Mouse (Mus musculus): Measurements from ENCODE around the gene Nlk. TPM values are rescaled to one million over a fixed set of nuclear protein-coding genes. Genes with fewer than 3 reads are reported as not detected.
"Not testable (repeated sequence)": the region's sequence is repeated elsewhere in the genome, so short reads cannot be mapped to it uniquely, and the experiment has no call there.

Gene Nlk
- polyA plus RNA-seq, 1 experiment from 2014 or later = 25.3 TPM

DNA sequence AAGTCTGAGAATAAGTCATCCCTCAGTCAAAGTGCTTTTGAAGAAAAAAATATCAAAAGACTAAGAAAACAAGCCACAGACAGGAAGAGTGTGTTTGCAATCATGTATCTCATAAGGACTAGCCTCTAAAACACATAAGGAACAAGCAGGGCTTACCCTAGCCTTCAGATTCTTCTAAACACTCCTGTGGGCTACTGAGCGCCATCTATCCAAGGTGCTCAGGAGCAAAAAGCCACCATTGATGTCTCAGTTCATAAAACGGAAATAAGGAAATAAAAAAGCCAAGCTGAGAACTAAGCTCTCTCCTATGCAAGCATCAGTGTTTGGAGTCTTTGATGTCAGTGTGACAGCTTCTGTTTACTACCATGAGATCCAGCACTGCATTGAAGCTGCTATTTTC, 18.4 kb downstream of the Nlk start:
- H3K36me3 ChIP-seq = peaks cover 7% of the 10 kb centered on the region; the same call in 1 of the 2 replicates
- H3K27me3 ChIP-seq = no peaks in the 10 kb centered on the region
- no peak overlapping the region for H3K4me2 ChIP-seq (replicated peaks)
- H3K4me1 ChIP-seq = no peaks in the 10 kb centered on the region
- WGBS = 82% methylated on average over 2 of the region's 2 CpGs
- no peak for ATAC-seq (ENCODE audit: low FRiP score)
- no peaks in the 10 kb centered on the region for H3K9me3 ChIP-seq (replicated peaks)
- no peak overlapping the region for H3K4me3 ChIP-seq
- H3K27ac ChIP-seq = no peak overlapping the region
- no peak overlapping the region for H3K9ac ChIP-seq

DNA sequence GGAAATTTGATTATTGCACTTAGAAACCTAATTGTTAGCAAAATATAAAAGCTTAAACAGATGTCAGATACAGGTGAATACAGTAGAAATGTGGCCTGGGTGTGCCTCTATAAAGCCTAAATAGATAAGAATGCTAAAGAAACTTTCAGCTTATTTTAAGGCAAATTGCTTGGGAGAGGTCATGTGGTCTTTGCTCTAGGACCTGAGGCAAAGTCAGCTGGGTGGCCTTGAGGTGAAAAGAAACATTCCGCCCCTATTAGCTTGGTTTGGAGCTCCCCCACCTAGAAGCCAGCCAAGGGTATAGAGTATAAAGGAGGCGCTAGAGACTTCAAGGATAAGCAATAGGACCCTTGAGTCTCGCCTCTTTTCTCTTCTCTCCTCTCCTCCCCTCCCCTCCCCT, 28.5 kb downstream of the Nlk start:
- H3K27me3 ChIP-seq = no peaks in the 10 kb centered on the region
- H3K27ac ChIP-seq = no peak overlapping the region
- WGBS = 23% methylated on average over 3 of the region's 3 CpGs
- H3K4me3 ChIP-seq = no peak overlapping the region
- no peak overlapping the region for H3K9ac ChIP-seq
- no peaks in the 10 kb centered on the region for H3K9me3 ChIP-seq (replicated peaks)
- no peak overlapping the region for H3K4me2 ChIP-seq (replicated peaks)
- no peak for ATAC-seq (ENCODE audit: low FRiP score)
- H3K36me3 ChIP-seq = no peaks in the 10 kb centered on the region
- peaks cover 7% of the 10 kb centered on the region for H3K4me1 ChIP-seq

GRCm38 (mm10) chr11:78664853-78665252, 32.3 kb downstream of the Nlk start:
- no peak for ATAC-seq (ENCODE audit: low FRiP score)
- H3K4me2 ChIP-seq (replicated peaks) = no peak overlapping the region
- no peaks in the 10 kb centered on the region for H3K9me3 ChIP-seq (replicated peaks)
- H3K9ac ChIP-seq = no peak overlapping the region
- no peaks in the 10 kb centered on the region for H3K36me3 ChIP-seq
- 75% methylated on average over 2 of the region's 2 CpGs for WGBS
- H3K27ac ChIP-seq = no peak overlapping the region
- peaks cover 1% of the 10 kb centered on the region; the same call in 1 of the 2 replicates for H3K4me1 ChIP-seq
- no peak overlapping the region for H3K4me3 ChIP-seq
- H3K27me3 ChIP-seq = no peaks in the 10 kb centered on the region

DNA sequence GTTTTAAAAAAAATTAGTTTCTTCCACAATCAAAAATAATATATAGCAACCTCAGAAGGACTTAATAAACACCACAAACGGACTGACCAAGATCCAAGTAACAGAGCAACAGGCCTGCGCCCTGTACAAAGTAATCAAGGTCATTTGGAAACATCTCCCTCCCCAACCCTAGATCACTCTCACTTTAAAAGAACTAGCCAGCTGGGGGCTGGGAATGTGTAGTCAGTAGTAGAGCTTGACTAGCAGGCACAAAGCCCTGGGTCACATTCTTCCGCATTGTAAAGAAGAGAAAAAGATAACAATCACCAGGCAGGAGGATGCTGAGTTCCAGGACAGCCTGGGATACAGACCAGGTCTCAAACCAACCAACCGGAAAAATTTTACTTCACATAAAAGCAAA, 33.3 kb downstream of the Nlk start:
- no peaks in the 10 kb centered on the region for H3K4me1 ChIP-seq
- H3K27me3 ChIP-seq = no peaks in the 10 kb centered on the region
- no peaks in the 10 kb centered on the region for H3K9me3 ChIP-seq (replicated peaks)
- no peaks in the 10 kb centered on the region for H3K36me3 ChIP-seq
- no peak for ATAC-seq (ENCODE audit: low FRiP score)
- 67% methylated on average over 4 of the region's 4 CpGs for WGBS
- no peak overlapping the region for H3K9ac ChIP-seq
- H3K27ac ChIP-seq = no peak overlapping the region
- H3K4me2 ChIP-seq (replicated peaks) = no peak overlapping the region
- no peak overlapping the region for H3K4me3 ChIP-seq

- no peaks in the 10 kb centered on the region for H3K9me3 ChIP-seq (replicated peaks)
- WGBS = 94% methylated on average over 2 of the region's 2 CpGs
- no peak overlapping the region for H3K4me2 ChIP-seq (replicated peaks)
- H3K4me1 ChIP-seq = no peaks in the 10 kb centered on the region
- H3K27ac ChIP-seq = no peak overlapping the region
- no peak overlapping the region for H3K4me3 ChIP-seq
- no peak overlapping the region for H3K9ac ChIP-seq
- no peak for ATAC-seq (ENCODE audit: low FRiP score)
- no peaks in the 10 kb centered on the region for H3K27me3 ChIP-seq
- no peaks in the 10 kb centered on the region for H3K36me3 ChIP-seq
Measured at GRCm38 (mm10) chr11:78649143-78649542, 48.0 kb downstream of the Nlk start.

GRCm38 (mm10) chr11:78648405-78648804, 48.8 kb downstream of the Nlk start:
- H3K4me2 ChIP-seq (replicated peaks); H3K4me1 ChIP-seq; H3K9me3 ChIP-seq (replicated peaks); ATAC-seq (ENCODE audit: low FRiP score); H3K27ac ChIP-seq; H3K36me3 ChIP-seq; H3K27me3 ChIP-seq; H3K9ac ChIP-seq; H3K4me3 ChIP-seq: not testable (repeated sequence)
- WGBS = 90% methylated on average over 1 of the region's 1 CpGs

- H3K4me1 ChIP-seq = peaks cover 4% of the 10 kb centered on the region; the same call in 1 of the 2 replicates
- H3K27me3 ChIP-seq = no peaks in the 10 kb centered on the region
- 87% methylated on average over 7 of the region's 7 CpGs for WGBS
- no peak overlapping the region for H3K9ac ChIP-seq
- no peak overlapping the region for H3K4me3 ChIP-seq
- ATAC-seq (ENCODE audit: low FRiP score) = no peak
- H3K4me2 ChIP-seq (replicated peaks) = no peak overlapping the region
- H3K27ac ChIP-seq = no peak overlapping the region
- H3K36me3 ChIP-seq = no peaks in the 10 kb centered on the region
- no peaks in the 10 kb centered on the region for H3K9me3 ChIP-seq (replicated peaks)
Measured at GRCm38 (mm10) chr11:78643746-78644145, 53.4 kb downstream of the Nlk start.

DNA sequence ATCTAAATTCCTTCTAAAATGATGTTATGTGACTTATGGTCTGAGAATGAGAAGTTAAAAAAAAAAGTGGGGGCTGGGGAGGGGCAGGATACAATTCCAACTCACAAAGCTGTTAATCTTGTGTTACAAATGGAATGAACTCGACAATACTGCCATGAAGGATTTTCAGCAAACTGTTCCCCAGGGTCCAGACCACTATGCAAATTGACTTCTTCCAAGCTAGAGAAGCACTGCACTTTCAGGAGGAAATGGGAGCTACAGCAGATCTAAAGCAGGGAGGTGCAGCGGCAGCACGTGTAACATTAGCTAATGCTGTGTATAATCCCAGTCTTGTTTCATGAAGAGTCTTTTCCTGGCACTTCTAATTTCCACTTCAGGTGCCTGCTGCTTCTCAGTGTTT, 55.0 kb downstream of the Nlk start:
- WGBS = 70% methylated on average over 3 of the region's 3 CpGs
- H3K27ac ChIP-seq = no peak overlapping the region
- H3K4me1 ChIP-seq = peaks cover 4% of the 10 kb centered on the region; the same call in 1 of the 2 replicates
- no peak overlapping the region for H3K9ac ChIP-seq
- H3K4me2 ChIP-seq (replicated peaks) = no peak overlapping the region
- ATAC-seq (ENCODE audit: low FRiP score) = no peak
- H3K36me3 ChIP-seq = 0 out of 2 replicates have a peak, but pooled peaks cover 2% of the 10 kb centered on the region
- H3K9me3 ChIP-seq (replicated peaks) = peaks cover 2% of the 10 kb centered on the region
- no peak overlapping the region for H3K4me3 ChIP-seq
- H3K27me3 ChIP-seq = no peaks in the 10 kb centered on the region

GRCm38 (mm10) chr11:78641088-78641487, 56.1 kb downstream of the Nlk start:
- Histone ChIP-seq H3K4me1 (peaks cover 5% of the 10 kb centered on the region), H3K4me3 (no peak overlapping the region), H3K27ac (no peak overlapping the region), H3K4me2 (replicated peaks) (no peak overlapping the region), H3K9me3 (replicated peaks) (peaks cover 7% of the 10 kb centered on the region), H3K9ac (no peak overlapping the region), H3K27me3 (no peaks in the 10 kb centered on the region), H3K36me3 (peaks cover 7% of the 10 kb centered on the region)
- WGBS = 94% methylated on average over 3 of the region's 3 CpGs
- no peak for ATAC-seq (ENCODE audit: low FRiP score)

- Histone ChIP-seq H3K4me3 (no peak overlapping the region), H3K27me3 (no peaks in the 10 kb centered on the region), H3K36me3 (peaks cover 7% of the 10 kb centered on the region), H3K4me1 (peaks cover 4% of the 10 kb centered on the region; the same call in 1 of the 2 replicates), H3K27ac (no peak overlapping the region), H3K9me3 (replicated peaks) (peaks cover 7% of the 10 kb centered on the region), H3K4me2 (replicated peaks) (no peak overlapping the region), H3K9ac (no peak overlapping the region)
- WGBS = 93% methylated on average over 2 of the region's 2 CpGs
- no peak for ATAC-seq (ENCODE audit: low FRiP score)
Measured at GRCm38 (mm10) chr11:78632782-78633181, 64.4 kb downstream of the Nlk start.

DNA sequence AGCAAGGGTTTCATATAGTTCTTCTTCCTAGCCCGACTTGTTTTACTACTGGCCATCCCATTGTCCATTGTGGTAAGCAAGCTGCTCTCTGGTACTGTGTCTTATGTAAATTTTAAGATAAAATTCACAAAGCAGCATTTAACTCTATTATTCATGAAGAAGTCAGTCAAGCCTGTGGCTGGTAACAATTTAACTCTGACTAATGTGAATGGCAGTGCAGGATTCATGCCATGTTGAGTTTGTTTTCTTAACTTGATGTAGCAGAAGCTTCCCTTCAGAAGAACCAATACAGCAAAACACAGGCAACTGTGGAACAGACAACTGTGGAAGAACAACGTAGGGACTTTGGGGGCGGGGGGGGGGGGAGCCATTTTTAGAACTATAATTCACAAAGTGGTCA, 68.3 kb downstream of the Nlk start:
- Histone ChIP-seq H3K9me3 (replicated peaks) (no peaks in the 10 kb centered on the region), H3K27ac (no peak overlapping the region)
- WGBS = 84% methylated on average over 3 of the region's 3 CpGs

GRCm38 (mm10) chr11:78624377-78624776, 72.8 kb downstream of the Nlk start:
- Histone ChIP-seq H3K4me1 (no peaks in the 10 kb centered on the region), H3K27ac (no peak overlapping the region), H3K9me3 (replicated peaks) (no peaks in the 10 kb centered on the region), H3K36me3 (0 out of 2 replicates have a peak, but pooled peaks cover 6% of the 10 kb centered on the region), H3K9ac (no peak overlapping the region), H3K4me3 (no peak overlapping the region), H3K27me3 (no peaks in the 10 kb centered on the region), H3K4me2 (replicated peaks) (no peak overlapping the region)
- ATAC-seq (ENCODE audit: low FRiP score) = no peak
- 73% methylated on average over 3 of the region's 3 CpGs for WGBS

More for the DNA sequence above, 68.3 kb downstream of the Nlk start:
- H3K4me1 ChIP-seq = no peaks in the 10 kb centered on the region
- 0 out of 2 replicates have a peak, but pooled peaks cover 6% of the 10 kb centered on the region for H3K36me3 ChIP-seq
- H3K4me3 ChIP-seq = no peak overlapping the region
- ATAC-seq (ENCODE audit: low FRiP score) = no peak
- no peak overlapping the region for H3K4me2 ChIP-seq (replicated peaks)
- H3K27me3 ChIP-seq = no peaks in the 10 kb centered on the region
- no peak overlapping the region for H3K9ac ChIP-seq

GRCm38 (mm10) chr11:78621926-78622325, 75.2 kb downstream of the Nlk start:
- ATAC-seq (ENCODE audit: low FRiP score) = no peak
- Histone ChIP-seq H3K27ac (no peak overlapping the region), H3K9ac (no peak overlapping the region), H3K9me3 (replicated peaks) (no peaks in the 10 kb centered on the region), H3K4me3 (no peak overlapping the region), H3K4me2 (replicated peaks) (no peak overlapping the region), H3K36me3 (0 out of 2 replicates have a peak, but pooled peaks cover 6% of the 10 kb centered on the region), H3K4me1 (no peaks in the 10 kb centered on the region), H3K27me3 (no peaks in the 10 kb centered on the region)
